Mouse (Mus musculus) frontal cortex, adult (tissue): ENCODE measurements around the gene Ctsk.

Experiments
- ATAC-seq: cut with Nextera tagmentation; 2 replicates; pipeline ENCODE4 v1.9.2; 2017; ENCODE audit warnings: mild to moderate bottlenecking, moderate library complexity, mixed read lengths; ENCODE audit not compliant: low TSS enrichment

Gene Ctsk

DNA sequence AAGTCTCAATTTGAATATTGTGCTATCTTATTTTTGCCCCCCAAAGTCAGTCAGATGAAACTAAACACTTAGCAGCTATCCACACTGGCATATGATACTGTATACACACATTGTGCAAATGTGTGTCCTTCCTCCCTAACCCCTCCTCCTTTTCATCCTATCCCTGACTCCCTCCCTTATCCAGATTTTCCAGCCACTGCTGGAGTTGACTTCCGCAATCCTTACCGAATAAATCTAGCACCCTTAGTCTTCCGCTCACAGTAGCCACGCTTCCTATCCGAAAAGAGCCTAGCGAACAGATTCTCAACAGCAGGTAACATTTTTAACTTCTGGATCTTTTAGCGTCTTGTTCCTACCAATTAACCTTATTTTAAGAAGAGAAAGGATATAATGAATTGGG, at the start of gene Ctsk:
TSS of gene Ctsk (plus strand) at position 233 of the 400 bp plus-strand sequence.
- ATAC-seq = peak; percentile 23; the same call in 1 of the 2 replicates

DNA sequence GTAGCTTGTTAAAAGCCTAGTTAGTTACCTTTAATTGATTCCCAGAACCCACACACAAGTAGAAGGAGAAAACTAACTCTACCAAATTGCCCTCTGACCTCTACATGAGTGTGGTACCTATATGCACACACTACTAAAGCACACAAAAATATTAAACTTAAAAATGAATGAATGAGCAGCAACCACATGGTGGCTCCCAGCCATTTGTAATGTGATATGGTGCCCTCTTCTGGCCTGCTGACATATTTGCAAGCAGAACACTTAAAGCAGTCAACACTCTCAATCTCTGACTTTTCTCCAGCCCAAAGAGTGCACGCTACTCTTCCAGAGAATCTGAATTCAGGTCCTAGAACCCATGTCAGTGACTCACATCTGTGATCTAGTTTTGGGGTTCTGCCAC, 48.6 kb upstream of the Ctsk start:
- peak; percentile 72 for ATAC-seq

DNA sequence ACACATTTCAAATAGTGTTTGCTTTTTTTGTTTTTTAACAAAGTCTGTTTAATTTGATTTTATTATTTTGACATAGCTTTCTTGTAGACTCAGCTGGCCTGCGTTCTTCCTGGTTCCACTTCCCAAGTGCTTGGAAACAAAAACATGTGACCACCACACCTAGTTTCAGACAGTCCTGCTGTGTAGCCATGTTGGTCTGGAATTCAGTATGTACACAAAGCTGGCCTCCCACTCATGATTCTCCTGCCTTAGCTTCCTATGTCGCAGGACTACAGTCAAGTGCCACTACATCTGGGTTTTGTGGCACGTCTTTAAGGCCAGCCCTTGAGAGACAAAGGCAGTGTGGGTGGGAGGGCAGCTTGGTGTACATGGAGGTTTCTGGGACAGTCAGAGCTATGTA, 48.1 kb upstream of the Ctsk start:
- no peak for ATAC-seq

DNA sequence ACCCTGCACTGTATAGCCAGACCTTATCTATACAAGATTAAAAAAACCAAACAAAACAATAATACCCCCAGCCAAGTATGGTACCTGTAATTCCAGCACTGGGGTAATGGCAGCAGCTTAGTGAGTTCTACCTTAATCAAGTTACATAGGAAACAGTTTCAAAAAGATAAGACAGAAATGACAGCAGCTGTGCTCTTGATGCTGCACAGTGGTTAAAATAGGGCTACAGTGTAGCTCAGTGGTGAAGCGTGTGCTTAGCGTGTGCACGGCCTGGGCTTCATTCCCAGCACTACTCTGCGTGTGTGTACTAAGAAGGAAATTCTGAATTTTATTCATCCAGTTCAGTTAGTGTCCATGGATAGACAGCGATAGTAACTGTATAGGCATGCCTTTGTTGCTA, 42.7 kb upstream of the Ctsk start:
- no peak for ATAC-seq

DNA sequence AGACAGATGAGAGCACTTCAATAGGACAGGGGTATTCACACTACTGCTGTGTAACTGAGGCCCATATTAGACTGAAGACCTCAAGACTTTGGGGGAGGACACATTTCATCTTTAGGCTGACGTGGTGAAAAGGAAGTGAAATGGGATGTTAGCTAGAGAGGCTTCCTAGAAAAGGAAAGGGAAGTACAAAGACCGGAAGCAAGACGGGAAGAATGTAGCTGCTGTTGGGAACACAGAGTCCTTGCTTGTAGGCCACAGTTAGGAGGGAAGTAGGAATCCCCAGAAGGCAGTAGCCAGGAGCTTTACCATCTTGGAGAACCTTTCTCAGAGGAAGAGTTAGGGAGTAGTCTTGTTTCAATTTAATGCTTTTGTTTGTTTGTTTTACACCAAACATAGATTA, 41.3 kb upstream of the Ctsk start:
- no peak for ATAC-seq

DNA sequence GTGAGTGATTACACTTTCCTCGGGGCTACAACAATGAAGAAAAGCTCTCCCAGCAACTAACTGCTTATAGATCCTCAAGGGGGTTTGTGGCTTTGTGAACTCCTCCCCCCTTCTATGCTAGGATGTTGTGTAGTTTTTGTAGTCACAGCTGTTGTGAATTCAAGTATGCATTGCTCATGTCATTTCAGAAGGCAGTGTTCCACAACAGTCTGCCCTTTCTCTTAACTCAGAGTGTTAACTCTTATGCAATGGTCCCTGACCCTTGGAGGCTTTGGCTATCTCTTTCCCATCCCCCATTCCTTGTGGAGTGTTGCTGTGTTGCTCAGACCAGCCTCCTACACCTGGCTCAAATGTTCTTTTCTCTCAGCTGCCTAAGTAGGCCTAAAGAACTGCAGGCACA, 39.7 kb upstream of the Ctsk start:
- ATAC-seq = no peak

DNA sequence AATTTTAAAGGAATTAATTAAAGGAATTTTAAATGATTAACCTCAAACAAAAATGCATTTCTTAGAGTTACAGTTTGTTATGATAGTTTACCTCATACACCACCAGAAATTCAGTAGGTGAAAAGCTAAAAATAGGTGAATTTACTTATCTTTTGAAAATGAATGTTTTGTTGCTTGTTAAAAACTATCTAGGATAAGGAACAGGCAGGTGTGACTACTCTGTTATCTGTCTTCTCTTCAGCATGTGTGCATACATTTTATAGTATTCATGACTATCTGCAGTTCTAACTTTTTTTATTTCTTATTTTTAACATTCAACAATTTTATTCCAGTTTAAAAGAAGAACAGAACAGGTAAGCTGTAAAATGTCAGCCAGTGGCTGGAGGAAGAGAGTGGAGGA, 35.2 kb upstream of the Ctsk start:
- ATAC-seq = no peak

DNA sequence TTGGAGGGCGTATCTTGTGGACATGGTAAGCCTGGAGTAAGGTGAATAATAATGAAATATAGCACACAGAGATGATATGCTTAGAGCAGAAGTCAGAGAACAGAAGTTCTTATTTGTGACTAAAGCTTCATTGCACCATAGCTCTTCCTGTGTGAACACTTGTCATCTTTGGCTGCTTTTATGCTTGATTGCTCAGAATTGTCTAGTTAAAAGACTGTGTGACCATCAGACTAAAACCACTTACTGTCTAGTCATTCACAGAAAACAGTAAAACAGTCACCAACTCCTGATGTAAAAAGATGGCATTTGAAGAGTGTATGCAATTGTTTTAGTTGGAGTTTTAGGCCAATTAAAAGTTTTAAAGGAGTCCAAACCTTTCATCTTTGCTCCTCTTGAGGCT, 20.1 kb upstream of the Ctsk start:
- no peak for ATAC-seq

DNA sequence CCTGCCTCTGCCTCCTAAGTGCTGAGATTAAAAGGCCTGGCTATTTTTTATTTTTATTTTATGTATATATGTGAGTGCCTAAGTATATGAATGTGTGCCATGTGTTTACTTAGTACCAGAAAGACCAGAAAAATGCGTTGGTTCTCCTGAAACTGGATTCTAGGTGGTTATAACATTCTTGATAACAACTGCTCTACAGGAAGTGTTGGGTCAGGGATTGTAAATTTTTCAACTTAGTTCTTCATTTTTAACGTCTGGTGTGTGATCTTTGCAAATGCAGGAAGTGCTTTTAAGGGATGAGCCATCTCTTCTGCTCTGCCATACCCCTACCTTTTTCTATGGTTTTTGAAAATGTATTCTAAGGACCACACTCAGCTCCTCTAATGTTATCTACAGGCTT, 12.6 kb upstream of the Ctsk start:
- no peak for ATAC-seq

DNA sequence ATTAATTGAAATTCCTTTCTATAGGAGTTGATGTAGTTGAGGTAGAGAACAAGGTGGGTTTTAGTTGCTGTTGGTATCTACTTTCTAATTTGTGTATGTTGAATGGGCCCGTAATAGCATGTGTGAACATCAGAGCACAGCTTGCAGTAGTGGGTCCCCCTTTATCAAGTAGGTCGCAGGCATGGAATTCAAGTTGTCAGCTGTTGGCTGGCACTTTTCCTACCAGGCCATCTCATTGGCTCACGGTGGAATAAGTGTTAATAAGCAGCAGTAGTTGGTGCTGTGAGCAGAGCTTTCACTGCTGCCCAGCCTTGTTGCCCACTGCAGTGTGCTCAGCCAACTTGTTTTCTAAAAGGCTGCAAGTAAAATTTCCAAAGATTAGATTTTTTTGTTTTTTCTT, 10.4 kb upstream of the Ctsk start:
- ATAC-seq = no peak

DNA sequence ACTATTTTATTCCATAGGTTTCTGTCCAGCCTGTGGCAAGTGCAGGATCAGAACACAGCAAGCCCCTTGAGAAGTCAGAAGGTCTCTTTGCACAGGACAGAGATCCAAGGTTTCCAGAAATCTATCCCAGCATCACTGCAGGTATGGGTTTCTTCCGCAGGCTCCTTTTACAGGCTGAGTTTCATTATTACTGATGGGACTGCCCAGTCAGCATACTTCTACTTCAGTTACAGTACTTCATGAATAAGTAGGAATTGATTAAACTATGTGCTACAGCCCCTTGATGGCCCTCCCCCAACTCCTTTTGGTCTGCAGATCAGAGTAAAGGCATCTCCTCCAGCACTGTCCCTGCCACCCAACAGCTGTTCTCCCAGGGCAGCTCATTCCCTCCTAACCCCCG, 8.8 kb upstream of the Ctsk start:
- no peak for ATAC-seq

DNA sequence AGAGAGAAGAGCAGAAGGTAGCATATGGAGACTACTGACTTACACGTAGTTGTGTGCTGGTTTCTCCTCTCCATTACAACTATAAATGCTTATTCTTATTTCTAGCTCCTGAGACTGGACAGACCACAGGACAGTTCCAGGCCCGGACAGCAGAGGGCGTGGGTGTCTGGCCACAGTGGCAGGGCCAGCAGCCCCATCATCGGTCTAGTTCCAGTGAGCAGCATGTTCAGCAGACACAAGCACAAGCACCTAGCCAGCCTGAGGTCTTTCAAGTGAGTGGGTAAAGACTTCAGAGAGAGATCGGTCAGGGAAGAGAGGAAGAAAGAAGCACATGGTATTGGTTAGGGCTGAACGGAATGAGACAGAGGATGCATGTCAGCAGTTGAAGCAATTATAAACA, 4.7 kb upstream of the Ctsk start:
- peak; percentile 22; the same call in 1 of the 2 replicates for ATAC-seq

DNA sequence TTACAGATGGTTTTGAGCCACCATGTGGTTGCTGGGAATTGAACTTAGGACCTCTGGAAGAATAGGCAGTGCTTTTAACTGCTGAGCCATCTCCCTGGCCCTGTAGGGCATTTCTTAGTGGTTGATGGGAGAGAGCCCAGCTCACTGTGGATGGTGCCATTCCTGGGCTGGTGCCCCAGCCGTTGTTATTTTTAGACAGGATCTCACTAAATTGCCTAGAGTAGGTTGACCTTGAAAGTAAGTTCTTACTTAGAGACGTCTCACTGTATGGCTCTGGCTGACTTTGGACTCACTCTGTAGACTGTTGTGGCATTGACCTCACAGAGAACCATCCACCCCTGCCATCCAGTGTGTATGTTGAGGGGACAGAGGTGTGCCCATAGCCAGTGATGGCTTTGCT, 827 bp upstream of the Ctsk start:
- no peak for ATAC-seq

DNA sequence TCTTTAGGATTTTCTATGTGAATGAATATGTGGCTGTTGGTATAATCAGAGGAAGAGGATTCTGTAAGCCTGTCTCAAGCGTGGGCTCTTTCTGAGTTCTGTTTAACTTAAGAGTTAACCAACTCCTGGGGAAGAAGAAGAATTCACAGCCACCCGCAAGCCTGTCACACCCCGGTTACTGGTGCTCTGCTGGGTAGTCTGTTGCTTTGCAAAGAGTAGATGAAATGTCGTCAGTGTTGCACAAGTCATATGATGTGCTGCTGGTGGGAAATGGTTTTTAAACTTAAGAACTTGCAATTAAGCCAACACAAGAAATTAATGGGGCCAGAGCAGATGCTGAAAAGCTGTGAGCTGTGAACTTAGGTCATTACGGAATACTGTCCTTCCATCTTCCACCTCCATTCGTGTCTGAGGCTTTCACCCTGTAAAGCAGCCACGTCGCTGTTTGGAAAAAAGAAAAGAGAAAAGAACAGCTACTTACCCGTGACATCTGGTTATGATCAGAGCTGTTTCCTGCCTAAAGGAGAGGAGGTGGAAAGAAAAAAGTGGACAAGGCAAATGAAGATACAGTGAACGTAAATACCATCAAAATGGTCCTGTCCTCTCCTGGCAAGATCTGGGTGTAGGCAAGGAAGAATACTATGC, 562 bp downstream of the Ctsk start:
- ATAC-seq = peak; percentile 77

DNA sequence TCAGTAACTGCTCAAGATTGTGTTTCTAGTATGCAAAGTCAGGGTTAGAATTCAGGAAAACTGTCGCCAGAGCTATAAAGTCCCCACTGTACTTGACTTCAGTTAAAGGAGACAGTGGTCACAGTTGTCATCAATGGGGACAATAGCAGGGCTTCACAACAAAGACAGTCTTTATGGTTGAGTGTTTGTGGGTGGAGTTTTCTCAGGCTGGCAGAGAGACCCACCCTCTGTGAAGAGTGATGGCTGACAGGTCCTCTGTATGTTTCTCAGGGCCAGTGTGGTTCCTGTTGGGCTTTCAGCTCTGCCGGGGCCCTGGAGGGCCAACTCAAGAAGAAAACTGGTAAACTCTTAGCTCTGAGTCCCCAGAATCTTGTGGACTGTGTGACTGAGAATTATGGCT, 3.3 kb downstream of the Ctsk start:
- ATAC-seq = no peak

DNA sequence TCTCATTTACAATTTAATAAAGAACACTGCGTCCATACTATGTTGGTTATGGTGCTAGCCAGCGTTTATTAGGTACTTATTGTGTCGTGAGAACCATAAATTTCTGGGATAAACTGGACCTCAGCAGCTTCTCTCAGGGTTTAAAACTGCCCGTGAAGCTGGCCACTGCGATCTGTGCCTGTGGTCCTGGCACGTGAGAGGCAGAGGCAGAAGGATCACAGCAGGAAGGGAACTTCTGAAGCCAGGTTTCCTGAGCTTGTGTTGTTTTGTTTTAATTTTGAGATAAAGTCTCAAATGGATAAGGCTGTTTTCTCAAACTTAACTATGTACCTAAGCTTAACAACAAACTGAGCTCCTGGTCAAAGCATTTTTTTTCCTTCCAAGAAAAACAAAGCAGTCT, 10.3 kb downstream of the Ctsk start:
- ATAC-seq = no peak

DNA sequence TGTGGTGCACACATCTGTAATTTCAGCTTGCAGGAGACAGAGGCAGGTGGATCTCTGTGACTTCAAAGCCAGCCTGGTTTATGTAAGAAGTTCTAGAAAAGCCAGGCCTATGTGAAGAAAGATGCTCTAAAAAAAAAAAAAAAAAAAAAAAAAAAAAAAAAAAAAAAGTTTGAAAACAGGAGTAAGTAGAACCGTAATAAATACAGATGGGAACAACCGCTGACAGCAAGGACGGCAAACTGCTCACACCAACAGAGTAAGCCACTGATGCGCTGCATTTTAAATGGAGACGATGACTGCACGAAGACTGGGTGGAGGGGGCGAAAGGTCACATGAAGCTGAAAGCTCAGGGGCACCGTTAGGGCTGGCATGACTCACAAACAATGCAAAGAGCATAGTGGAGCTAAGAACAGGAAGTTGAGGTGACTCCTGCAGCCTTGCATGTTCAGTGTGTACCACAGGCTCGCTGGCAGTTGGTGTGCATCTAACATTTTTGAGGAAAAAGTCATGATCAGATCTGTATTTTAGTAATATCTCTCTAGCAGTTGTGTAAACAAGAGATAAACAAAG, 12.6 kb downstream of the Ctsk start:
- ATAC-seq = no peak

DNA sequence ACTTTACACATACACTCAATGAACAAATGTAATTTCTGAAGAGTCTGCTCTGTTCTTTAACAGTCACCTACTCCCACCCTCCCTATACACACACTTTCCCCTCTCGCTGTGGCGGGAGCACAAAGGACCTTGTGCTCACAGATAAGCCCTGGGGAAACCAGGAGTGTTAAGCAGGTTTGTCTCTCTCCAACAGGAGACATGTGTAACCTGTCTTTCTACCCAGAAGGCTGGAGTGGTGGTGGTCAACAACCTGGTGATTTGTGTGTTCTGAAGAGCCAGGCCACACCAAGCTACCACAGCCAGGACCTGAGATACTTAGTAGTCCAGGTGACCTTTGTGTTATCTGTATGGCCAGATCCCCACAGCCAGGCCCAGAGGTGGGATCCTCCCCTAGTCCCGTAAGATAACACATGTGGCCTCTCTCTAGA, 17.6 kb downstream of the Ctsk start:
- ATAC-seq = no peak

DNA sequence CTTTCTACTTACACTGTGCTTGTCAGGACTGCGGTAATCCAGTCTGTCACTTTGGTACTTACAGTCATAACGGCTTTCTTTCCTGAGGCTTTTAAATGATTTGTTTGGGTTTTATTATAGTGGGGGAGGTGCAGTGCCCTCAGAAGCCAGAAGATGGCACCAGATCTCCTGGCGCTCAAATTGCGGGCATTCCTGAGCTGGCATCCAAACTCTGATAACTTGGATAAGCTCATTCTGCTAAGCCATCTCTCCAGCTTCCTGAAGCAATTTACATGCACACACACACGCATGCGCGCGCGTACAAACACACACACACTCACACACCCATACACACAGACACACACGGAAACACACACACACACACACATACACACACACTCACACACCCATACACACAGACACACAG, 18.4 kb downstream of the Ctsk start:
- ATAC-seq = peak; percentile 89

DNA sequence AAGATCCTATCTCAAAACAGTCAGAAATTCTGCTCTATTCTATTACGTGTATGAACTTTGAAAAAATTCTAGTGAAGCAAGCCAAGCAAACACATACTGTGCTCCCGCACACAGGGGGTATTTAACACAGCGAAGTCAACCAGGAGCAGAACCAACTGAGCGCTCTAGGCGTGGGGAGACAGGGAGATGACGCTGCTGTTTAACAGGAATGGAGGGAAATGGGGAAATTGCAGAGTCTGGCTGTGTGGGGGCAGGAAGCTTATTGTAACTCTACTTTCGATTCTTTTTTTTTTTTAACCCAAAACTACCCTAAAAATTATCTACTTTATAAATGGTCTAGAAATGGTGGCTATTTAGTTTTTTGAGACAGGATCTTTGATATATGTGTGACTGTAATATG, 19.8 kb downstream of the Ctsk start:
- no peak for ATAC-seq

DNA sequence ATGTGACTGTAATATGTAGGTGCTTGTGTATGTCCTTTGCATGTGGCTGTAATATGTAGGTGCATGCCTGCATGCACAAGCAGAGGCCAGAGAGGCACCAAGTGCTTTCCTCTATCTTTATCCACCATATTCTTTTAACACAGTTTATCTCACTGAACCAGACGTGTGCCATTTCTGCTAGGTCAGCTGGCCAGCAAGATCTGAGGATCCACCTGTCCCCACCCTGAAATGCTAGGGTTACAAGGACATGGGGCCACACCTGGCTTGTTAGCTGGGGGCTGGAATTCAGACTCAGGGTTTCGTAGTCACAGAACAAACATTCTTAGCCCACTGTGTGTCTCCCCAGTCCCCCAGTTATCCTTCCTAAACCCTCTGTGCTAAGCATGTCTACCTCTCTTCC, 20.3 kb downstream of the Ctsk start:
- ATAC-seq = no peak

DNA sequence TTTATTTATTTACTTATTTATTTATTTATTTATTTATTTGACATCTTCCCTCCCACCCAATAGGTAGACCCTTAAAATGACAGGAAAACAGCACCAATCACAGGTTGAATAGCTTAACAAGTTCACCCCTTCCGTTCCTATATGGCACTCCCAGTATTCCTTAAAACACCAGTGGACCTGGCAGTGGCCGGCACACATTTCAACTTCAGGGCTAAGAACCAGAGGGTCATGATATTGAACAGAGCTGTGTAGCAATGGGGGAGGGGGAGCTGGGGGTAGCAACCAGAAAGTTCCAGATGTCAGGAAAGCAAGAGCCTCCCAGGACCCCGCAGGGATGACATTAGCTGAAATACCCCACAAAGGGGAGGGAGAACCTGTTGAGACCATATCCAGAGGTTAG, 21.0 kb downstream of the Ctsk start:
- ATAC-seq = no peak

DNA sequence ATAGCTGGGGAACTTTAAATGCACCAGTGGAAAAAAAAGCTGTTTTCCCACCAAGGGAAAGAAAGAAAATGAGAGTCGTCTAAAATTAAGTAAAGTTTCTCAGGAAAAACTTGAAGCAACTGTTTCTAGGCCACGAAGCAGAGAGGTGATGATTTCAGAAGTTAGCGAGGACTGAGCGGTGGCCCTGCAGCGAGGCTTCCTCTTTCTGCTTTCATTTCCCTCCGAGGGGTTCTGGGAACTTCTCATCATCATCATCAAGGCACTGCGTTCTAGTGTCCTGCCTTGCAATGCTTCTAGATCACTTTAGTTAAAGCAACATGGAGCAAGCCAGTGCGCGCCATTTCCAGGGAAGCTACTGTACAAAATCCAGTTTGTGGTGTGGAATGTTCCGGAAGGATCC, 22.1 kb downstream of the Ctsk start:
- ATAC-seq = no peak

DNA sequence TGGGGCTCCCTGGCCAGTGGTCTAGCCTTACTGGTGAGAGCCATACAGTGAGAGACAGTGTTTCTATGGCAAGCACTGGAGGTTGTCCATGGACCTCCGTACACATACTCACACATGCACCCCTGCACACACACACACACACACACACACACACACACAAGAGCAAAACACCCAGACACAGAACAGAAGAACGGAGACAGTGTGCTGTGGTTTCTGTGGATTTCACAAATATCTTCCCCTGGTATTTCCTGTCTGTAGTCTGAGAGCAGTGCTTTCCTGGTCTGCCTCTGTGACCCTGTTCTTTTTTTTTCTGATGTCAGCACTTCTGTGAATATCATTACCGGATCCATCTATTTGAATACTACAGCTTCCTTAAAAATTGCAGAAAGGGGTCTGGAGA, 24.6 kb downstream of the Ctsk start:
- ATAC-seq = no peak
